Mouse (Mus musculus) liver, embryonic 12.5 days (tissue): ENCODE results near the gene Fmo6. TPM values are rescaled to one million over a fixed set of nuclear protein-coding genes. Genes with fewer than 3 reads are reported as not detected.

Source experiments
- ATAC-seq: fragments of 200-750 bp; cut with Nextera tagmentation; 2 replicates; pipeline ENCODE4 v1.8.0; 2017; ENCODE audit warnings: moderate number of reproducible peaks, mild to moderate bottlenecking, moderate library complexity
- H3K27ac ChIP-seq: fragments of 300-500 bp; sonication (generic); 2 replicates; pipeline ENCODE4 v1.5.1; 2016; ENCODE audit warnings: mild to moderate bottlenecking
- H3K27me3 ChIP-seq: fragments of 300-500 bp; sonication (generic); replicated peaks from 2 replicates; pipeline ENCODE4 v1.6.1; 2016; ENCODE audit warnings: mild to moderate bottlenecking, moderate library complexity
- H3K36me3 ChIP-seq: fragments of 300-500 bp; sonication (generic); 2 replicates; pipeline ENCODE4 v1.6.1; 2016; ENCODE audit warnings: mild to moderate bottlenecking, moderate library complexity
- H3K4me1 ChIP-seq: fragments of 300-500 bp; sonication (generic); 2 replicates; pipeline ENCODE4 v1.6.1; 2016
- H3K4me2 ChIP-seq: fragments of 300-500 bp; sonication (generic); 2 replicates; pipeline ENCODE4 v1.6.1; 2016; ENCODE audit warnings: mild to moderate bottlenecking, moderate library complexity
- H3K4me3 ChIP-seq: fragments of 300-500 bp; sonication (generic); 2 replicates; pipeline ENCODE4 v1.5.1; 2016; ENCODE audit warnings: mild to moderate bottlenecking, moderate library complexity
- H3K9ac ChIP-seq: fragments of 300-500 bp; sonication (generic); 2 replicates; pipeline ENCODE4 v1.6.1; 2016; ENCODE audit warnings: mild to moderate bottlenecking, moderate library complexity
- H3K9me3 ChIP-seq: fragments of 300-500 bp; sonication (generic); replicated peaks from 2 replicates; pipeline ENCODE4 v1.6.1; 2016; ENCODE audit warnings: mild to moderate bottlenecking, moderate library complexity
- WGBS: fragments of 180-500 bp; shearing (Covaris S2); methylation state at CpG from one replicate; pipeline ENCODE4 v1.1.7; 2016; ENCODE audit not compliant: insufficient replicate concordance; 5-methylcytosine and 5-hydroxymethylcytosine counted together
- polyA plus RNA-seq: library from polyadenylated mRNA; unstranded; fragments of >200 nt; fragmentation: Nextera tagmentation; extraction: Ambion mirVana; gene quantifications from 2 replicates; pipeline ENCODE4 v1.2.1, GENCODE M21; 2016

Fmo6 gene
- polyA plus RNA-seq, 1 experiment from 2014 or later: not detected

- H3K27me3 ChIP-seq: no peaks in the 10 kb centered on the region
- H3K4me3 ChIP-seq: no peak overlapping the region
- H3K9me3 ChIP-seq: no peaks in the 10 kb centered on the region
- H3K27ac ChIP-seq: no peak overlapping the region
- WGBS: 64% methylated on average over 7 of the region's 7 CpGs
- H3K9ac ChIP-seq: no peak overlapping the region
- no peak for ATAC-seq
- no peaks in the 10 kb centered on the region for H3K36me3 ChIP-seq
- peaks cover 17% of the 10 kb centered on the region for H3K4me1 ChIP-seq
- no peak overlapping the region for H3K4me2 ChIP-seq
These were observed 66.3 kb downstream of the Fmo6 start for GRCm38 (mm10) chr1:162870978-162871377.

GRCm38 (mm10) chr1:162867396-162867795 is 69.9 kb downstream of the Fmo6 start:
- Histone ChIP-seq H3K4me1 (peaks cover 25% of the 10 kb centered on the region), H3K27ac (no peak overlapping the region), H3K36me3 (no peaks in the 10 kb centered on the region), H3K4me2 (no peak overlapping the region), H3K27me3 (no peaks in the 10 kb centered on the region), H3K9me3 (no peaks in the 10 kb centered on the region), H3K9ac (no peak overlapping the region), H3K4me3 (no peak overlapping the region)
- no peak for ATAC-seq
- 73% methylated on average over 4 of the region's 4 CpGs for WGBS

Other genes starting within 250 kb of the Fmo6 start
- 63.0 and 68.1 TPM in 2 replicates for gene Prrc2c, start 197.0 kb downstream of the Fmo6 start, polyA plus RNA-seq
- 0.67 and 0.79 TPM in 2 replicates for gene Fmo4, start 123.5 kb downstream of the Fmo6 start, polyA plus RNA-seq
- gene Fmo1, start 70.9 kb downstream of the Fmo6 start, polyA plus RNA-seq: 3.8 and 4.8 TPM in 2 replicates
- gene Fmo2, start 38.8 kb downstream of the Fmo6 start, polyA plus RNA-seq: 0.07 and 0.11 TPM in 2 replicates
- not detected in 2 replicates for gene Fmo3, start 47.0 kb upstream of the Fmo6 start, polyA plus RNA-seq
- not detected in 2 replicates for gene Mroh9, start 148.2 kb upstream of the Fmo6 start, polyA plus RNA-seq